Mouse (Mus musculus) liver, embryonic 12.5 days (tissue): ENCODE results near the gene Mpp2. TPM values are rescaled to one million over a fixed set of nuclear protein-coding genes. Genes with fewer than 3 reads are reported as not detected.

Source experiments
- ATAC-seq: fragments of 200-750 bp; cut with Nextera tagmentation; 2 replicates; pipeline ENCODE4 v1.8.0; 2017; ENCODE audit warnings: moderate number of reproducible peaks, mild to moderate bottlenecking, moderate library complexity
- H3K27ac ChIP-seq: fragments of 300-500 bp; sonication (generic); 2 replicates; pipeline ENCODE4 v1.5.1; 2016; ENCODE audit warnings: mild to moderate bottlenecking
- H3K27me3 ChIP-seq: fragments of 300-500 bp; sonication (generic); replicated peaks from 2 replicates; pipeline ENCODE4 v1.6.1; 2016; ENCODE audit warnings: mild to moderate bottlenecking, moderate library complexity
- H3K36me3 ChIP-seq: fragments of 300-500 bp; sonication (generic); 2 replicates; pipeline ENCODE4 v1.6.1; 2016; ENCODE audit warnings: mild to moderate bottlenecking, moderate library complexity
- H3K4me1 ChIP-seq: fragments of 300-500 bp; sonication (generic); 2 replicates; pipeline ENCODE4 v1.6.1; 2016
- H3K4me2 ChIP-seq: fragments of 300-500 bp; sonication (generic); 2 replicates; pipeline ENCODE4 v1.6.1; 2016; ENCODE audit warnings: mild to moderate bottlenecking, moderate library complexity
- H3K4me3 ChIP-seq: fragments of 300-500 bp; sonication (generic); 2 replicates; pipeline ENCODE4 v1.5.1; 2016; ENCODE audit warnings: mild to moderate bottlenecking, moderate library complexity
- H3K9ac ChIP-seq: fragments of 300-500 bp; sonication (generic); 2 replicates; pipeline ENCODE4 v1.6.1; 2016; ENCODE audit warnings: mild to moderate bottlenecking, moderate library complexity
- H3K9me3 ChIP-seq: fragments of 300-500 bp; sonication (generic); replicated peaks from 2 replicates; pipeline ENCODE4 v1.6.1; 2016; ENCODE audit warnings: mild to moderate bottlenecking, moderate library complexity
- WGBS: fragments of 180-500 bp; shearing (Covaris S2); methylation state at CpG from one replicate; pipeline ENCODE4 v1.1.7; 2016; ENCODE audit not compliant: insufficient replicate concordance; 5-methylcytosine and 5-hydroxymethylcytosine counted together
- polyA plus RNA-seq: library from polyadenylated mRNA; unstranded; fragments of >200 nt; fragmentation: Nextera tagmentation; extraction: Ambion mirVana; gene quantifications from 2 replicates; pipeline ENCODE4 v1.2.1, GENCODE M21; 2016

Gene Mpp2
- polyA plus RNA-seq, 1 experiment from 2014 or later: 15.1 TPM

- Histone ChIP-seq H3K27ac (peak overlapping the region; percentile 85), H3K4me2 (peak overlapping the region; percentile 72), H3K9ac (peak overlapping the region; percentile 44), H3K36me3 (no peaks in the 10 kb centered on the region), H3K4me1 (peaks cover 50% of the 10 kb centered on the region), H3K27me3 (peaks cover 47% of the 10 kb centered on the region), H3K4me3 (peak overlapping the region; percentile 41), H3K9me3 (no peaks in the 10 kb centered on the region)
- WGBS: 41% methylated on average over 5 of the region's 5 CpGs
- peak; percentile 32 for ATAC-seq
These were observed 8.1 kb upstream of the Mpp2 start for GRCm38 (mm10) chr11:102096446-102096845.

- Histone ChIP-seq H3K4me2 (peak overlapping the region; percentile 72), H3K27me3 (peaks cover 42% of the 10 kb centered on the region), H3K4me3 (no peak overlapping the region), H3K9me3 (no peaks in the 10 kb centered on the region), H3K9ac (peak overlapping the region; percentile 44; the same call in 1 of the 2 replicates), H3K36me3 (no peaks in the 10 kb centered on the region), H3K27ac (peak overlapping the region; percentile 85), H3K4me1 (peaks cover 50% of the 10 kb centered on the region)
- ATAC-seq: peak; percentile 33; the same call in 1 of the 2 replicates
- 63% methylated on average over 3 of the region's 3 CpGs for WGBS
These were observed 7.4 kb upstream of the Mpp2 start for GRCm38 (mm10) chr11:102095676-102096075.

DNA sequence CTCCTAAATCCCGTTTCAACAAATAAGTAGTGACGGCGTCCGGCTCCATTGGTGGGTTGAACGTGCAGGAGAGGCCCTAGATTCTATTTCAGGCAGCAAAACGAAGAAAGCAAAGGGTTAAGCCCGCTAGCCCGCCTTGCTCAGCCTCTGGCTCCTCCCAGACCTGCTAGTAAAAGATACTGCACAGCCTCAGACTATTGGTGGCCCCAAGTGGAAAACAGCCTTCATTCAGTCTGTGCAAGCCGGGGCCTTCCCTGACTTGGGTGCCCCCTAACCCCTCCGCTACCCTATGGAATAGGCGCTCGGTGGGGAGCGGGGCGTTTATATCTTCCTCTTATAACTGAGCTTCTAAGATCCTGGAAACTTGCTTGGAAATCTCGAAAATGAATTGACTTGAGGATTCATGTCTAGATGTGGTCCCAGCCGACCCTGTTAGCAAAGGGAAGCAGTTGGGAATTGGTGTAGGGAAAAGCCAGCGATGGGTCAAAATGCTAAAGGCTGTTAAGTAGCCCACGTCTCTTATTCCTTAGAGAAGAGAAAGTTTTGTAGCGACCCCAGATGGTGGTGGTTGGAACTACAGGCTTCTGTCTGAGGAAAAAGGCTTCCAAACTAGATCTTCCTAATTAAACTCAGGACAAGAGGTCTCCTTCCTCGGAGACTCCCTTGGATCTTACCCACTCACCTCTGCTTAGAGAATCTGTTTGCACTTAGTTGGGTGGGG is 933 bp upstream of the Mpp2 start:
- WGBS: 2% methylated on average over 20 of the region's 20 CpGs
- peaks cover 12% of the 10 kb centered on the region for H3K36me3 ChIP-seq
- peaks cover 55% of the 10 kb centered on the region for H3K4me1 ChIP-seq
- peak overlapping the region; percentile 98 for H3K27ac ChIP-seq
- H3K27me3 ChIP-seq: peaks cover 8% of the 10 kb centered on the region; the same call in 1 of the 2 replicates
- peak overlapping the region; percentile 71 for H3K4me3 ChIP-seq
- ATAC-seq: peak; percentile 88
- no peaks in the 10 kb centered on the region for H3K9me3 ChIP-seq
- H3K9ac ChIP-seq: peak overlapping the region; percentile 84
- H3K4me2 ChIP-seq: peak overlapping the region; percentile 96

GRCm38 (mm10) chr11:102087081-102087751 is 1.1 kb downstream of the Mpp2 start:
- H3K4me3 ChIP-seq: peak overlapping the region; percentile 71
- peaks cover 12% of the 10 kb centered on the region for H3K27me3 ChIP-seq
- no peaks in the 10 kb centered on the region for H3K9me3 ChIP-seq
- 2% methylated on average over 39 of the region's 39 CpGs for WGBS
- peak overlapping the region; percentile 98 for H3K27ac ChIP-seq
- peak overlapping the region; percentile 84 for H3K9ac ChIP-seq
- peak overlapping the region; percentile 96 for H3K4me2 ChIP-seq
- H3K36me3 ChIP-seq: peaks cover 23% of the 10 kb centered on the region
- ATAC-seq: peak; percentile 28
- peaks cover 51% of the 10 kb centered on the region for H3K4me1 ChIP-seq

DNA sequence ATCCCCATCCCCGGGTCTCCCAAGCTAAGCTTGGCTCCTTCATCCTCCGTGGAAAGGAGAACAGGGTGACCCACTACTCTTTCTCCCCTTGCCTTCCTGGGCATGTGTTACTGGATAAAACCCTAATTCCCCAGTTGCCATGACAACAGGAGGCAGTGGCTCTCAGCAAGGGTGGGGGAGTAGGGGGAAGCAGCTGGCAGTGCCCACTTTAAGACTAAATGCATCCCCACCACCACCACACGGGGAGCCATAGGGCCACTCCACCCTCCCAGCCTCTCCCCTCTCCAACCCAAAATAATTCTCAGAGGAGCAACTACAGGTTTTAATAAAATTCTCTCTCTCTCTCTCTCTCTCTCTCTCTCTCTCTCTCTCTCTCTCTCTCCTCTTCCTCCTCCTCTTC is 2.0 kb downstream of the Mpp2 start:
- Histone ChIP-seq H3K4me1 (peaks cover 59% of the 10 kb centered on the region), H3K4me2 (peak overlapping the region; percentile 96), H3K27ac (peak overlapping the region; percentile 98), H3K36me3 (peaks cover 23% of the 10 kb centered on the region), H3K4me3 (peak overlapping the region; percentile 71), H3K9ac (peak overlapping the region; percentile 84), H3K9me3 (no peaks in the 10 kb centered on the region), H3K27me3 (peaks cover 14% of the 10 kb centered on the region)
- ATAC-seq: no peak
- 31% methylated on average over 3 of the region's 3 CpGs for WGBS

GRCm38 (mm10) chr11:102084159-102084558 is 4.2 kb downstream of the Mpp2 start:
- ATAC-seq: no peak
- Histone ChIP-seq H3K9ac (no peak overlapping the region), H3K9me3 (no peaks in the 10 kb centered on the region), H3K4me1 (peaks cover 47% of the 10 kb centered on the region), H3K27me3 (peaks cover 26% of the 10 kb centered on the region), H3K27ac (no peak overlapping the region), H3K36me3 (peaks cover 41% of the 10 kb centered on the region), H3K4me2 (no peak overlapping the region), H3K4me3 (no peak overlapping the region)
- WGBS: 69% methylated on average over 7 of the region's 7 CpGs

GRCm38 (mm10) chr11:102083193-102083592 is 5.1 kb downstream of the Mpp2 start:
- no peak for ATAC-seq
- no peak overlapping the region for H3K4me3 ChIP-seq
- H3K4me2 ChIP-seq: peak overlapping the region; percentile 70
- H3K9me3 ChIP-seq: no peaks in the 10 kb centered on the region
- H3K9ac ChIP-seq: no peak overlapping the region
- peaks cover 50% of the 10 kb centered on the region for H3K36me3 ChIP-seq
- H3K4me1 ChIP-seq: peaks cover 42% of the 10 kb centered on the region
- H3K27me3 ChIP-seq: peaks cover 26% of the 10 kb centered on the region
- WGBS: 76% methylated on average over 4 of the region's 4 CpGs
- H3K27ac ChIP-seq: no peak overlapping the region

DNA sequence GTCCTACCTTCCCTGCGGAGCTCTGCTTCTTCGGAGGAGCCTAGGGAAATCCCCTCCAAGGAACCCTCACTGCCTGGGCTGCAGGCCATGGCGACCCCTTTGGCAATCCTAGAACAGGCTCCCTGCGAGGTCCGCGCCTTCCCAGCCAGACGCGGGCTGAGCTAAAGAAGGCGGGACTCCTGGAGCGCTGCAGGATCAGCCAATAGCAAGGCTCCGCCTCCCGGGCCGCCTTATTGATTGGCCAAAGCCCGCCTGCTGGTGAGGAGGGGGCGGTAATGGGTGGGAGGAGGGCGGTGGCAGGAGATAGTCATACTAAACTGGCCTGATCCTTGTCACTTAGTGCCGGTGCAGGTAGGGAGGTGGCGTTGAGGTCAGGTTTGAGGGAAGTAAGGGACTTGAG is 6.0 kb downstream of the Mpp2 start:
- H3K4me2 ChIP-seq: peak overlapping the region; percentile 70
- ATAC-seq: peak; percentile 71
- no peak overlapping the region for H3K27ac ChIP-seq
- 4% methylated on average over 18 of the region's 18 CpGs for WGBS
- H3K4me1 ChIP-seq: peaks cover 36% of the 10 kb centered on the region
- H3K9me3 ChIP-seq: no peaks in the 10 kb centered on the region
- peak overlapping the region; percentile 41 for H3K4me3 ChIP-seq
- H3K36me3 ChIP-seq: peaks cover 56% of the 10 kb centered on the region
- peak overlapping the region; percentile 58; the same call in 1 of the 2 replicates for H3K9ac ChIP-seq
- peaks cover 26% of the 10 kb centered on the region for H3K27me3 ChIP-seq

- Histone ChIP-seq H3K4me3 (no peak overlapping the region), H3K9ac (no peak overlapping the region), H3K27me3 (peaks cover 32% of the 10 kb centered on the region), H3K4me2 (no peak overlapping the region), H3K36me3 (peaks cover 38% of the 10 kb centered on the region), H3K27ac (no peak overlapping the region), H3K9me3 (no peaks in the 10 kb centered on the region), H3K4me1 (peaks cover 22% of the 10 kb centered on the region)
- WGBS: 81% methylated on average over 14 of the region's 14 CpGs
- no peak for ATAC-seq
These were observed 14.6 kb downstream of the Mpp2 start for GRCm38 (mm10) chr11:102073722-102074121.

GRCm38 (mm10) chr11:102072729-102073128 is 15.6 kb downstream of the Mpp2 start:
- Histone ChIP-seq H3K4me3 (no peak overlapping the region), H3K27ac (no peak overlapping the region), H3K9ac (no peak overlapping the region), H3K36me3 (peaks cover 28% of the 10 kb centered on the region), H3K9me3 (no peaks in the 10 kb centered on the region), H3K4me1 (peaks cover 24% of the 10 kb centered on the region), H3K27me3 (peaks cover 32% of the 10 kb centered on the region), H3K4me2 (no peak overlapping the region)
- ATAC-seq: no peak
- 28% methylated on average over 5 of the region's 5 CpGs for WGBS

DNA sequence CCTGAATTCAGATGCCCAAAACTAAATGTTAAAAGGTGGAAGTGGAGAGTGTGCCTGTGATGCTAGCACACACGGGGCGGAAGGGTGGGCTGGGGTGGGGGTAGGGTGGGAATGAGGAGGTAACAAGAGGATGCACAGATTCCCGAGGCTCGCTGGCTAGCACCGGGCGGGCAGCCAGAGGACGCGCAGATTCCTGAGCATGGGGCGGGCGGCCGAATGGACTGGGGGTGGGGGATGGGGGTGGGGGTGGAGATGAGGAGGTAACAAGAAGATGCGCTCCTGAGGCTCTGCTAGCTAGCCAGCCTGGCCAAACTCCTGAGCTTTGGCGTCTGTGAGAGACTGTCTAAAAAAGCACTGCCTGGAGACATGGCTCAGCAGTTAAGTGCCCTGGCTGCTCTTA is 17.9 kb downstream of the Mpp2 start:
- H3K9me3 ChIP-seq: no peaks in the 10 kb centered on the region
- ATAC-seq: no peak
- no peak overlapping the region for H3K4me3 ChIP-seq
- H3K27me3 ChIP-seq: peaks cover 32% of the 10 kb centered on the region
- H3K36me3 ChIP-seq: peaks cover 19% of the 10 kb centered on the region
- WGBS: 10% methylated on average over 13 of the region's 13 CpGs
- no peak overlapping the region for H3K27ac ChIP-seq
- H3K4me1 ChIP-seq: peaks cover 17% of the 10 kb centered on the region; the same call in 1 of the 2 replicates
- no peak overlapping the region for H3K9ac ChIP-seq
- H3K4me2 ChIP-seq: peak overlapping the region; percentile 17; the same call in 1 of the 2 replicates

DNA sequence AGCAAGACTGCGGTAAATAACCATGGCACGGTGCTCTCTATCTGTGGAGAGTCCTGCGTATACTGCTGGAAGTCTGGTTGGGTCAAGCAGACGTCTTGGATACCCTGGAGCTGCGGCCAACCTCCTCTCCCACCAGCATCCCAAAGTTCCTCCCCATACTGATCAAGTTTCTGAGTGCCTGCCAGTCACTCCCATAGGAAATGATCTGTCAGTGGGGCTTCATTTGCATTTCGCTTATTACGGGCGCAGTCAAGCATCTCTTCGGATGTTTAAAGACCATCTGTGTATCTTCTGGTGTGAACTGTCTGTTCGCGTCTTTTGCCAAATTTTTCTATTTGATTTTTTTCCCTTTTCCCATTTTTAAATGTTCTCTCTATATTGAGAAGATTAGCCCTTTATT is 18.7 kb downstream of the Mpp2 start:
- no peak overlapping the region for H3K4me2 ChIP-seq
- no peak overlapping the region for H3K9ac ChIP-seq
- H3K27ac ChIP-seq: no peak overlapping the region
- 54% methylated on average over 11 of the region's 11 CpGs for WGBS
- peaks cover 12% of the 10 kb centered on the region for H3K36me3 ChIP-seq
- ATAC-seq: no peak
- peaks cover 31% of the 10 kb centered on the region for H3K27me3 ChIP-seq
- H3K4me1 ChIP-seq: peaks cover 17% of the 10 kb centered on the region; the same call in 1 of the 2 replicates
- no peaks in the 10 kb centered on the region for H3K9me3 ChIP-seq
- no peak overlapping the region for H3K4me3 ChIP-seq
